Mouse (Mus musculus) embryonic facial prominence, embryonic 10.5 days (tissue): Measurements from ENCODE around the gene Fuca1. TPM values are rescaled to one million over a fixed set of nuclear protein-coding genes. Genes with fewer than 3 reads are reported as not detected.

ENCODE experiments used
- DNase-seq: peaks from one replicate; pipeline ENCODE4 v3.0.0-alpha.2; 2017; ENCODE audit warnings: low spot score
- H3K27ac ChIP-seq: fragments of 300-500 bp; sonication (generic); replicated peaks from 2 replicates; pipeline ENCODE4 v1.5.1; 2016; ENCODE audit warnings: mild to moderate bottlenecking
- H3K27me3 ChIP-seq: fragments of 300-500 bp; sonication (generic); replicated peaks from 2 replicates; pipeline ENCODE4 v1.6.1; 2016; ENCODE audit warnings: low read depth, mild to moderate bottlenecking; ENCODE audit not compliant: poor library complexity, severe bottlenecking
- H3K36me3 ChIP-seq: fragments of 300-500 bp; sonication (generic); replicated peaks from 2 replicates; pipeline ENCODE4 v1.6.1; 2016; ENCODE audit warnings: mild to moderate bottlenecking, moderate library complexity
- H3K4me1 ChIP-seq: fragments of 300-500 bp; sonication (generic); 2 replicates; pipeline ENCODE4 v1.6.1; 2016
- H3K4me3 ChIP-seq: fragments of 300-500 bp; sonication (generic); 2 replicates; pipeline ENCODE4 v1.5.1; 2016; ENCODE audit warnings: mild to moderate bottlenecking, moderate library complexity
- H3K9me3 ChIP-seq: fragments of 300-500 bp; sonication (generic); 2 replicates; pipeline ENCODE4 v1.6.1; 2016; ENCODE audit warnings: mild to moderate bottlenecking
- WGBS: fragments of 180-500 bp; shearing (Covaris S2); methylation state at CpG from one replicate; pipeline ENCODE4 v1.1.7; 2016; 5-methylcytosine and 5-hydroxymethylcytosine counted together
- polyA plus RNA-seq: library from polyadenylated mRNA; unstranded; fragments of >200 nt; fragmentation: Nextera tagmentation; extraction: Ambion mirVana; gene quantifications from 2 replicates; pipeline ENCODE4 v1.2.1, GENCODE M21; 2016

Fuca1 gene
- polyA plus RNA-seq, 1 experiment from 2014 or later = 46.8 TPM

DNA sequence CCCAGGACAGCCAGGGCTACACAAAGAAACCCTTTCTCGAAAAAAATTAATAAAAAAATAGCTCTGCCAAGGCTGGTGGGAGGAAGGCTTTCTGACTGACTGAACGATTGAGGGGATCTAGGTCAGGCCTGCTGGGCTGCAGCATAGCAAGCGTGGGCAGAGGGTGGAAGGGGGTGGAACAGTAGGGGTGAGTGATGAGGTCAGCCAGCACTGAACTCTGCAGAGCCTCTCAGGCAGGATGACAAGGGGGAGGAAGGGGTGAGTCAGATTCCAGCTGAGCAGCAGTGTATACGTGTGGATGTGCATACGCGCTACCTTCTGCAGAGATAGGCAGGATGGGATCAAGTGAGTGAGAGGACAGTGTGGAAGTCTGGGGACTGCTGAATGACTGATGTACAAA is 29.4 kb downstream of the Fuca1 start:
- peaks cover 6% of the 10 kb centered on the region; the same call in 1 of the 2 replicates for H3K9me3 ChIP-seq
- H3K4me3 ChIP-seq = no peak overlapping the region
- H3K36me3 ChIP-seq = peaks cover 33% of the 10 kb centered on the region
- H3K27ac ChIP-seq = no peak overlapping the region
- DNase-seq = no peak
- peaks cover 19% of the 10 kb centered on the region for H3K4me1 ChIP-seq
- H3K27me3 ChIP-seq = no peaks in the 10 kb centered on the region
- WGBS = 75% methylated on average over 6 of the region's 6 CpGs

GRCm38 (mm10) chr4:135950365-135950764 is 29.8 kb downstream of the Fuca1 start:
- no peak overlapping the region for H3K27ac ChIP-seq
- H3K36me3 ChIP-seq = peaks cover 37% of the 10 kb centered on the region
- H3K4me1 ChIP-seq = peaks cover 19% of the 10 kb centered on the region
- H3K27me3 ChIP-seq = no peaks in the 10 kb centered on the region
- DNase-seq = no peak
- WGBS = 92% methylated on average over 6 of the region's 6 CpGs
- no peak overlapping the region for H3K4me3 ChIP-seq
- H3K9me3 ChIP-seq = peaks cover 6% of the 10 kb centered on the region; the same call in 1 of the 2 replicates

GRCm38 (mm10) chr4:135951505-135951904 is 31.0 kb downstream of the Fuca1 start:
- no peak overlapping the region for H3K27ac ChIP-seq
- H3K4me1 ChIP-seq = peaks cover 9% of the 10 kb centered on the region; the same call in 1 of the 2 replicates
- peaks cover 48% of the 10 kb centered on the region for H3K36me3 ChIP-seq
- H3K27me3 ChIP-seq = no peaks in the 10 kb centered on the region
- no peak overlapping the region for H3K4me3 ChIP-seq
- no peak for DNase-seq
- H3K9me3 ChIP-seq = peaks cover 6% of the 10 kb centered on the region; the same call in 1 of the 2 replicates
- WGBS = 90% methylated on average over 3 of the region's 3 CpGs

DNA sequence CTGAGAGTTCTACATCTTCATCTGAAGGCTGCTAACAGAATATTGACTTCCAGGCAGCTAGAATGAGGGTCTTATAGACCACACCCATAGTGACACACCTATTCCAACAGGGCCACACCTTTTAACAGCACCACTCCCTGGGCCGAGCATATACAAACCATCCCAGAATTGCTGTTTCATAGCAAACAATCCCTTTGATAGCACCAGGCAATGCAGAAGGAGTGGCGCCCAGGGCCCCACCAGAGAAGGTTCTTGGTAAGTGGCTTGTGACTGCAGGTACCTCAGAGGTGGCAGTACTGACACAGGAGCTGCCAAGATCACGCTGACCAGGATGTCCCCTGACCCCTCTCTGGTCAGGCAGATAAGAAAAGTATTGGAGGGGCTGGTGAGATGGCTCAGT is 32.6 kb downstream of the Fuca1 start:
- Histone ChIP-seq H3K27ac (no peak overlapping the region), H3K36me3 (peaks cover 57% of the 10 kb centered on the region)
- DNase-seq = no peak

GRCm38 (mm10) chr4:135954241-135954640 is 33.7 kb downstream of the Fuca1 start:
- H3K36me3 ChIP-seq = peaks cover 64% of the 10 kb centered on the region
- H3K4me1 ChIP-seq = no peaks in the 10 kb centered on the region
- 14% methylated on average over 2 of the region's 2 CpGs for WGBS
- peaks cover 6% of the 10 kb centered on the region; the same call in 1 of the 2 replicates for H3K9me3 ChIP-seq
- no peaks in the 10 kb centered on the region for H3K27me3 ChIP-seq
- no peak overlapping the region for H3K27ac ChIP-seq
- H3K4me3 ChIP-seq = no peak overlapping the region
- peak; percentile 76 for DNase-seq

More for the DNA sequence above, 32.6 kb downstream of the Fuca1 start:
- Histone ChIP-seq H3K4me1 (0 out of 2 replicates have a peak, but pooled peaks cover under 1% of the 10 kb centered on the region), H3K4me3 (no peak overlapping the region), H3K27me3 (no peaks in the 10 kb centered on the region), H3K9me3 (peaks cover 6% of the 10 kb centered on the region; the same call in 1 of the 2 replicates)
- WGBS = 87% methylated on average over 3 of the region's 3 CpGs

DNA sequence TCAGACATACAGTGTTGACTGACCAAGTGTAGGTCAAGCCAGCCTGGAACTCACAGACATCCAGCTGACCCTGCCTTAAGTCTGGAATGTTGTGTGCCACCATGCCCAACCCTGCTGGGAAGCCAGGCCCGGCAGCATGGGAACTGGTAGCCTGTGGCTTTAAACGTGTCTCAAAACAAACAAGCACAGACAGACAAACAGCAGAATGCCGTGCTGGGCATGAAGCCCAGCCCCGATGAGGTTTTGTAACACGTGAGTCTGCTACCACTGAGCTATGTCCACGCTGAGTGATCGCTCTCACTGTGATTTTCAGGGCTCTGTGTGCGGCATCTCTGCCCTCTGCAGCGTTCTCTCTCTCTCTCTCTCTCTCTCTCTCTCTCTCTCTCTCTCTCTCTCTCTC is 35.4 kb downstream of the Fuca1 start:
- H3K27me3 ChIP-seq = no peaks in the 10 kb centered on the region
- peaks cover 71% of the 10 kb centered on the region for H3K36me3 ChIP-seq
- H3K4me1 ChIP-seq = no peaks in the 10 kb centered on the region
- H3K4me3 ChIP-seq = no peak overlapping the region
- no peak overlapping the region for H3K27ac ChIP-seq
- WGBS = 86% methylated on average over 9 of the region's 9 CpGs
- H3K9me3 ChIP-seq = peaks cover 6% of the 10 kb centered on the region; the same call in 1 of the 2 replicates
- no peak for DNase-seq

GRCm38 (mm10) chr4:135958354-135958753 is 37.8 kb downstream of the Fuca1 start:
- Histone ChIP-seq H3K36me3 (peaks cover 59% of the 10 kb centered on the region), H3K4me3 (no peak overlapping the region), H3K27ac (no peak overlapping the region), H3K27me3 (no peaks in the 10 kb centered on the region), H3K9me3 (no peaks in the 10 kb centered on the region), H3K4me1 (peaks cover 9% of the 10 kb centered on the region)
- DNase-seq = no peak
- WGBS = 59% methylated on average over 8 of the region's 8 CpGs

- WGBS = 25% methylated on average over 5 of the region's 5 CpGs
- Histone ChIP-seq H3K4me1 (peaks cover 24% of the 10 kb centered on the region), H3K27ac (no peak overlapping the region), H3K36me3 (peaks cover 59% of the 10 kb centered on the region), H3K4me3 (no peak overlapping the region), H3K27me3 (0 out of 2 replicates have a peak, but pooled peaks cover 6% of the 10 kb centered on the region), H3K9me3 (no peaks in the 10 kb centered on the region)
- DNase-seq = peak; percentile 86
Observed at GRCm38 (mm10) chr4:135960717-135961116, 40.2 kb downstream of the Fuca1 start.

- H3K4me3 ChIP-seq = 0 out of 2 replicates have a peak overlapping the region, but pooled peaks have one; percentile 11
- WGBS = 89% methylated on average over 5 of the region's 5 CpGs
Observed at GRCm38 (mm10) chr4:135961709-135962108, 41.2 kb downstream of the Fuca1 start.

GRCm38 (mm10) chr4:135962198-135962597 is 41.7 kb downstream of the Fuca1 start:
- Histone ChIP-seq H3K27ac (no peak overlapping the region), H3K4me1 (peaks cover 24% of the 10 kb centered on the region), H3K9me3 (no peaks in the 10 kb centered on the region), H3K4me3 (peak overlapping the region; percentile 83; the same call in 1 of the 2 replicates), H3K27me3 (0 out of 2 replicates have a peak, but pooled peaks cover 6% of the 10 kb centered on the region), H3K36me3 (peaks cover 64% of the 10 kb centered on the region)
- no peak for DNase-seq
- 85% methylated on average over 7 of the region's 7 CpGs for WGBS

More at GRCm38 (mm10) chr4:135961709-135962108, 41.2 kb downstream of the Fuca1 start:
- H3K9me3 ChIP-seq = no peaks in the 10 kb centered on the region
- DNase-seq = no peak
- H3K4me1 ChIP-seq = peaks cover 24% of the 10 kb centered on the region
- peaks cover 59% of the 10 kb centered on the region for H3K36me3 ChIP-seq
- H3K27me3 ChIP-seq = 0 out of 2 replicates have a peak, but pooled peaks cover 6% of the 10 kb centered on the region
- H3K27ac ChIP-seq = no peak overlapping the region

DNA sequence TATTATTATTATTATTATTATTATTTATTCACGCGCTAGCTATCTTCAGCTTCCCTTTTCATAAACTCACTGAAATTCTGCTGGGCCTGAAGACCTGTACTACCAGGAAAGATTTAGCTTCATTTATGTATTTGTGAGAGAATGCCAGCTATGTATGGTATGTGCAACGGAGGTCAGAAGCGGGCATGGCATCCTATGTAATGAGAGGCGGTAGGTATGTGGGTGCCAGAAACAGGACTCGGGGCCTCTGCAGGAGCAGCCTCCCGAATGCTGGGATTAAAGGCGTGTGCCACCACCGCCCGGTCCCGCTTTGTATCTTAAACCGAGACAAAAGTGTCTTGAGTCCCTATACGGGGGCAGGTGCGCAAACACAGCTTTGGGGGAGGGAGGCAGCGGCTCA is 42.4 kb downstream of the Fuca1 start:
- peak overlapping the region; percentile 83 for H3K4me3 ChIP-seq
- H3K27ac ChIP-seq = peak overlapping the region; percentile 93
- 7% methylated on average over 15 of the region's 15 CpGs for WGBS
- no peak for DNase-seq
- H3K27me3 ChIP-seq = 0 out of 2 replicates have a peak, but pooled peaks cover 6% of the 10 kb centered on the region
- H3K9me3 ChIP-seq = no peaks in the 10 kb centered on the region
- peaks cover 67% of the 10 kb centered on the region for H3K36me3 ChIP-seq
- peaks cover 24% of the 10 kb centered on the region for H3K4me1 ChIP-seq

GRCm38 (mm10) chr4:135963457-135964193 is 43.1 kb downstream of the Fuca1 start, which contains the start of gene Gale:
TSS of gene Gale (plus strand) at chr4:135963727.
- WGBS = under 1% methylated on average over 56 of the region's 56 CpGs
- H3K27me3 ChIP-seq = 0 out of 2 replicates have a peak, but pooled peaks cover 6% of the 10 kb centered on the region
- peak; percentile 98 for DNase-seq
- H3K27ac ChIP-seq = peak within 1 kb of the TSS; percentile 93
- no peaks in the 10 kb centered on the region for H3K9me3 ChIP-seq
- peak within 1 kb of the TSS; percentile 83 for H3K4me3 ChIP-seq
- H3K36me3 ChIP-seq = peaks cover 67% of the 10 kb centered on the region
- peaks cover 29% of the 10 kb centered on the region for H3K4me1 ChIP-seq

DNA sequence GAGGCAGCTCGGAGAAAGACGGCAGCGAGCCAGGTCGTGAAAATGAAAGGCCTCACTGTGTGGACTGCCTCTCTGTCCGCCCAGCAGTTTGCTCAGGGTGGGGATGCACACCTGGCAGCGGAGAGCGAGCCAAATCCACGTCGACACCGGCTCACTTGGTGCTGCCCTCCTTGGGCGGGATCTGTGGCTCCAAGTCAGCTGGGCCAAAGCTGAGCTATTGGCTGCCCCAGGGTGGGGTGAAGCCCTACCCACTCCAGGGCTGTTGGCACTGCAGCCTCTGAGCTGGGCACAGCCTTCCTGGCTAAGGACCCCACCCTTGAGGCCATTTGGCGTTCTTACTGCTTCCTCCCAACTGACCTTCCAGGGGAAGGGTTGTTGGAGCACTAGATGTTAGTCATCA is 43.9 kb downstream of the Fuca1 start:
- no peak for DNase-seq
- H3K36me3 ChIP-seq = peaks cover 67% of the 10 kb centered on the region
- no peaks in the 10 kb centered on the region for H3K9me3 ChIP-seq
- 5% methylated on average over 12 of the region's 12 CpGs for WGBS
- H3K27ac ChIP-seq = peak overlapping the region; percentile 93
- H3K27me3 ChIP-seq = 0 out of 2 replicates have a peak, but pooled peaks cover 6% of the 10 kb centered on the region
- peaks cover 32% of the 10 kb centered on the region for H3K4me1 ChIP-seq
- H3K4me3 ChIP-seq = peak overlapping the region; percentile 83
